Mouse (Mus musculus): ENCODE measurements around the gene Aurkaip1. TPM values are rescaled to one million over a fixed set of nuclear protein-coding genes. Genes with fewer than 3 reads are reported as not detected.
A peak's percentile ranks its signal among the peaks of the same experiment; 100 is the strongest.

Aurkaip1 gene
- polyA plus RNA-seq, 1 experiment from 2014 or later, result 172 TPM

DNA sequence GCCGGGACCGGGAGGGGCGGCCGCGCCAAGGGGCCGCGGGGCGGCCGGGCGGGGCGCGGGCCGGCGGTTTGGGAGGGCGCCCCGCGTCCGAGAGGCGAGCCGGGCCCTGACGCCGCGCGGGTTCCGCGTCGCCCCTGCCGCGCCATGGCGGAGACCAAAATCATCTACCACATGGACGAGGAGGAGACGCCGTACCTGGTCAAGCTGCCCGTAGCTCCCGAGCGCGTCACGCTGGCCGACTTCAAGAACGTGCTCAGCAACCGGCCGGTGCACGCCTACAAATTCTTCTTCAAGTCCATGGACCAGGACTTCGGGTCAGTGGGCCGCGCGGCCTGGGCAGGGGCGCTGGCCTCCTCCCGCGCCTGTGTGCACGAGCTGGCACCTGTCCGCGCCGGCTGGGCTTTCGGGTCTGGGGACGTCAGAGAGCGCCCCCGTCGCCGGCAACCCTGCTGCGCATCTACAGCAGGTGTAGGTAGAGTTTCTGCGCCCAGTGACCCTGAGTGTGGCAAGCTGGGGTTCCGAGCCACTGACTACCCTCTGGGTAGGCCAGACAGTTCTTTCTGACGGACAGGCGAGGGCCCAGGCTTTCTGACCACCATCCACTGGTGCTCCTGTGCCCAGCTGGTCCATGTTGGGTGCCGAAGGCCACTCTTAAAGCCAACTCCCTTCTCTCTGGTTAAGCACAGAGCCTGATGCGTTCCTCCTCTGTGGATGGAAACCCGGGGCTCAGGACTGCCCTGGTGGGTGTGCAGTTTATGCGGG, 16.7 kb downstream of the Aurkaip1 start:
- peaks cover 37% of the 10 kb centered on the region for H3K4me1 ChIP-seq
- peaks cover 10% of the 10 kb centered on the region; the same call in 1 of the 2 replicates for H3K27me3 ChIP-seq (ENCODE audit: low read depth, poor library complexity, severe bottlenecking)
- H3K9me3 ChIP-seq (replicated peaks), result no peaks in the 10 kb centered on the region
- H3K36me3 ChIP-seq, result peaks cover 23% of the 10 kb centered on the region
- H3K27ac ChIP-seq (replicated peaks), result peak overlapping the region; percentile 89
- 1% methylated on average over 69 of the region's 69 CpGs for WGBS
- DNase-seq (ENCODE audit: low spot score), result no peak
- H3K4me3 ChIP-seq, result peak overlapping the region; percentile 94

DNA sequence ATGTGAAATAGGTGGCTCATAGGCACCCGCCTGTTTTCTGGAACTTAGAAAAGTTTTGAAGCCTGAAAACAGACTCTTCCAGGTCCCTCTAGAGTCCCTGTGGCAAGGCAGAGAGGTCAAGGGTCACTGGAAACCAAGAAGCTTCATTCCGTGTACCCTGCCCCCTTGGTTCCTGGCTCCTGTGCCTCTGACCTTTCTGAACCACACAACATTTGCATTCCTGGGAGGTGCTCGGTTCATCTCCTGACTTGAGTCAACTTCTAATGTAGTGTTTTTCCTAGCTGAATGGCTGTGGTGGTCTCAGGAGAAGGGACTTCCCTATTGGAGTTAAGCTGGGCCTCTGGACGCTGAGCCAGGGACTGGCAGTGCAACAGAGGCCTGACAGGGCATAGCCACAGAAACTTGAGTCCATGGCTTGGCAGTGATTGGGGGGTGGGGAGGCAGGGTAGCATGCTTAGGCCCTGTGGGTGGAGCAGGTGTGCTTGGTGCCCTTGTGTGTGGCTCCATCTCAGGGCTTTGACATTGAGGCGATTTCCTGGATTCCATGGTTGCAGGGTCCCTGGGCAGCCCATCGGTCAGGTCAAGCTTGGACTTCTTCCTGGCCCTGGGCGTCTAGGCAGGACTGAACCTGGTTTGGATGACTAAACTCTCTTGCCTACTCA, 17.5 kb downstream of the Aurkaip1 start:
- H3K27me3 ChIP-seq (ENCODE audit: low read depth, poor library complexity, severe bottlenecking), result 0 out of 2 replicates have a peak, but pooled peaks cover 4% of the 10 kb centered on the region
- peak overlapping the region; percentile 94 for H3K4me3 ChIP-seq
- no peak for DNase-seq (ENCODE audit: low spot score)
- H3K9me3 ChIP-seq (replicated peaks), result no peaks in the 10 kb centered on the region
- peak overlapping the region; percentile 89 for H3K27ac ChIP-seq (replicated peaks)
- H3K36me3 ChIP-seq, result peaks cover 23% of the 10 kb centered on the region
- WGBS, result 57% methylated on average over 7 of the region's 7 CpGs
- peaks cover 37% of the 10 kb centered on the region for H3K4me1 ChIP-seq

DNA sequence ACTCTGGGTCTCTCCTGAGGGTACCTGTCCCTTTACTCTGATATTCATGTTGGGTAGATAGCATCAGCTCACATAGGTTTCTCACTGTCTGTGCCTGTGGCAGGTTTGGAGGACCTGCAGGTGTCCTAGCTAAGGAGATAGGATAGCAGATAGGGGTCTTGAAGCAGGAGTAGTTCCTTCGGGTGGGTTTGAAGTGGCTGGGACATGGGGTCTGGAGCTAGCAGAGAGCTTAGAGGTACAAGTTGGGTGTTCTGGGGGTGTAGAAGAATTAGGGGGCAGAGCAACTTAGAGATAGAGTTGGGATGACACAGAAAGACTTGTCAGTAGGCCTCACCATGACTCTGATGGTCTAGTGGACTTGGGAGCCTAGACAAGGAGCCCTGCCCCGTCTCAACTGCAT, 18.3 kb downstream of the Aurkaip1 start:
- no peak for DNase-seq (ENCODE audit: low spot score)
- Histone ChIP-seq H3K9me3 (replicated peaks) (no peaks in the 10 kb centered on the region), H3K4me1 (peaks cover 37% of the 10 kb centered on the region), H3K27ac (replicated peaks) (no peak overlapping the region), H3K36me3 (peaks cover 25% of the 10 kb centered on the region), H3K27me3 (ENCODE audit: low read depth, poor library complexity, severe bottlenecking) (0 out of 2 replicates have a peak, but pooled peaks cover 4% of the 10 kb centered on the region), H3K4me3 (peak overlapping the region; percentile 94; the same call in 1 of the 2 replicates)
- WGBS, result 90% methylated on average over 2 of the region's 2 CpGs

DNA sequence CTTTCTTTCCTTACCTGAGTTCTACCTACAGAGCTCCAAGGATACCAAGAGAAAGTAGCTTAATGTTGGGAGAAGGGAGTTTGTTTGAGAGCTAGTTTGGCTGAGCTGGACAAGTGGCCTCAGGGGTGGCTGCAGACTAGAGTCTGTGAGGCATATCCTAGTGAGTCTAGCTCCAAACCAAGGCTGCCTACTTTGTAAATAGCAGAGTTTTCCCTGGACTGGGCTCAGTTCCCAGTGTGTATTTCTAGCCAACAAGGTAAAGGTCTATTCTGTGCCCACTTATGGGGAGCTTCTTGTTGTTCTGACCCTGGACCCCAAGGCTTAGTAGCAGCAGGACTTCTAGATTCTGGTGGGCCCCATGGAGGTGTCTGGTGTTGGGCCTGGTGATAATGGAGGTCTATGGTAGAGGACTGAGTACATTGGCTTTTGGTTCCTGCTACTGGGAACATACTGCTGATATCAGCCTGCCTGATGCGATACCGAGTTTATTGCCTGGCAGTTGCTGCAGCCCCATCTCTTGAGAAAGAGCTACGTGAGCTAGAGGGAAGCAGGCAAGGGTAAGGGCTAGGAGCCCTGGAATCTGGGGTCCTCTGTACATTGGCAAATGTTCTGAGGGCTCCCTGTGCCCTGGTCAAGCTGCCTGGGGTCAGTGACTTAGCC, 18.9 kb downstream of the Aurkaip1 start:
- Histone ChIP-seq H3K4me3 (peak overlapping the region; percentile 94; the same call in 1 of the 2 replicates), H3K9me3 (replicated peaks) (no peaks in the 10 kb centered on the region), H3K36me3 (peaks cover 31% of the 10 kb centered on the region), H3K4me1 (peaks cover 37% of the 10 kb centered on the region), H3K27me3 (ENCODE audit: low read depth, poor library complexity, severe bottlenecking) (0 out of 2 replicates have a peak, but pooled peaks cover 4% of the 10 kb centered on the region), H3K27ac (replicated peaks) (no peak overlapping the region)
- WGBS, result 90% methylated on average over 3 of the region's 3 CpGs
- DNase-seq (ENCODE audit: low spot score), result no peak

DNA sequence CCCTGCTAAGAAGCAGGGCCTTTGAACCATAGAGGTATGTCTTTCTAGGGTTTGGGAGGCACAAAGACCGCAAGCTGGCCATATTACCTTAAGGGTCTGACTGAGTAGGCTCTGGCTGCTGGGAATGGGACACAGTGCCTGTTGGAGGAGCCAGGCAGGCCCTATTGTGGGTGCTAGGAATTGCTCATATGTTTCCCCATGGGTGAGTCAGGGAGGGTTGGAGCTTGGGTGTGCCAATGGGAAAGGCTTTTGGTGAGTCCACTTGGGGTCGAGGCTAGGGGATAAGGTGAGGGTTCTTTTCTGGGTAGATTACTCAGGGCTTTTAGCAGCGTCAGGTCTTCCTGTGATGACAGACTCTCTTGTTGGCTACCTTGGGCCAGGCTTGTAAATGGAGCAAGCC, 20.3 kb downstream of the Aurkaip1 start:
- peaks cover 45% of the 10 kb centered on the region for H3K36me3 ChIP-seq

DNA sequence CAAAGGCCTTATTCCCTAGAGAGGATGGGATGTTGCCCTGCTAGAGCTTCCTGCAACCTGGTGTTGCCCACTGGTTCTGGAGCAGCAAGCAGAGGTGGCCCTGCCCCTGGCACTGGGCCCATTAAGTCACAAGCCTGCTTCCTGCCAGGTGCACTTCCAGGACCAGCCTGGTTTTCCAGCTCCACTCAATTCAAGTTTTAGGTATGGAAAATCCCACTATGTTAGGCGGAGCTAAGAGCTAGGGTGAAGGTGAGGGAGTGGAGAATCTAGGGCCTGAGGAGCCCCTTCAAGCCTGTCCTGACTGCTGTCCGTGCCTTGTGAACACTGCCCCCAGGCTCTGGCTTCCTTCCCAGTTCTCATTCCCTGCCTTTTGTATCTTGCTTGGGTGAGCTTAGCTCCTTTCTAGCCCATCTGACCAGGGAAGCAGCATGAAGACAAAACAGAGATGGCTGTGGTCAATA, 20.9 kb downstream of the Aurkaip1 start:
- Histone ChIP-seq H3K36me3 (peaks cover 51% of the 10 kb centered on the region), H3K27ac (replicated peaks) (no peak overlapping the region), H3K4me3 (no peak overlapping the region; the same call in 1 of the 2 replicates), H3K27me3 (ENCODE audit: low read depth, poor library complexity, severe bottlenecking) (no peaks in the 10 kb centered on the region), H3K4me1 (peaks cover 28% of the 10 kb centered on the region), H3K9me3 (replicated peaks) (no peaks in the 10 kb centered on the region)
- WGBS, result 87% methylated on average over 2 of the region's 2 CpGs
- DNase-seq (ENCODE audit: low spot score), result no peak

More for the DNA sequence above, 20.3 kb downstream of the Aurkaip1 start:
- no peak overlapping the region for H3K27ac ChIP-seq (replicated peaks)
- H3K9me3 ChIP-seq (replicated peaks), result no peaks in the 10 kb centered on the region
- WGBS, result 90% methylated on average over 3 of the region's 3 CpGs
- no peak overlapping the region for H3K4me3 ChIP-seq
- DNase-seq (ENCODE audit: low spot score), result no peak
- 0 out of 2 replicates have a peak, but pooled peaks cover 2% of the 10 kb centered on the region for H3K27me3 ChIP-seq (ENCODE audit: low read depth, poor library complexity, severe bottlenecking)
- peaks cover 34% of the 10 kb centered on the region for H3K4me1 ChIP-seq

DNA sequence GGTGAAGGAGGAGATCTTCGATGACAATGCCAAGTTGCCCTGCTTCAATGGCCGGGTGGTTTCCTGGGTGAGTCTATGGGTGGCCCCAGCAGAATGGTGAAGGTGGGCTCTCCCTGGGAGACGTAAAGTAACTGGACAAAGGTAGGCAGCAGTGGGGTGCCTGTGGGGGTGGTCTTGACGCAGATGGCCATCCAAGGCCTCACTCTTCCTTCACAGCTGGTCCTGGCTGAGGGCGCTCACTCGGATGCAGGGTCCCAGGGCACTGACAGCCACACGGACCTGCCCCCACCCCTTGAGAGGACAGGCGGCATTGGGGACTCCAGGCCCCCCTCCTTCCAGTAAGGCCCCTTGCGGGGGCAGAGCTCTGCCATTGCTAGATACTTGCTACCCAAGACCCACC, 22.3 kb downstream of the Aurkaip1 start:
- Histone ChIP-seq H3K4me1 (peaks cover 19% of the 10 kb centered on the region), H3K27ac (replicated peaks) (no peak overlapping the region), H3K9me3 (replicated peaks) (no peaks in the 10 kb centered on the region), H3K27me3 (ENCODE audit: low read depth, poor library complexity, severe bottlenecking) (no peaks in the 10 kb centered on the region), H3K36me3 (peaks cover 66% of the 10 kb centered on the region), H3K4me3 (no peak overlapping the region)
- 92% methylated on average over 9 of the region's 9 CpGs for WGBS
- DNase-seq (ENCODE audit: low spot score), result no peak

DNA sequence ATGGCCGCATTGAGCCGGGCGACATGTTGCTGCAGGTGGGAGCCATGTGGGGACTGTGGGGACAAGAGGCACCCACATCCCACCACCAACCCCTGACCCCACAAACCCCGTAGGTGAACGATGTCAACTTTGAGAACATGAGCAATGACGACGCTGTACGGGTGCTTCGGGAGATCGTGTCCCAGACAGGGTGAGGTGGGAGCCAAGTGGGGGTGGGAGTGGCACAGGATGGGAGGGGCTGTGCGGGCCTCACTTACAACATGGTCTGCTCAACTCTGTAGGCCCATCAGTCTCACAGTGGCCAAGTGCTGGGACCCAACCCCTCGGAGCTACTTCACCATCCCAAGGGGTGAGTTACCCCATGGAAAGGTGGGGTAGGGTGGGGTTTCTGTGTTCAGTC, 23.9 kb downstream of the Aurkaip1 start:
- no peaks in the 10 kb centered on the region for H3K27me3 ChIP-seq (ENCODE audit: low read depth, poor library complexity, severe bottlenecking)
- no peak overlapping the region for H3K4me3 ChIP-seq
- WGBS, result 93% methylated on average over 12 of the region's 12 CpGs
- H3K4me1 ChIP-seq, result peaks cover 11% of the 10 kb centered on the region
- peaks cover 81% of the 10 kb centered on the region for H3K36me3 ChIP-seq
- no peaks in the 10 kb centered on the region for H3K9me3 ChIP-seq (replicated peaks)
- no peak overlapping the region for H3K27ac ChIP-seq (replicated peaks)
- DNase-seq (ENCODE audit: low spot score), result no peak

DNA sequence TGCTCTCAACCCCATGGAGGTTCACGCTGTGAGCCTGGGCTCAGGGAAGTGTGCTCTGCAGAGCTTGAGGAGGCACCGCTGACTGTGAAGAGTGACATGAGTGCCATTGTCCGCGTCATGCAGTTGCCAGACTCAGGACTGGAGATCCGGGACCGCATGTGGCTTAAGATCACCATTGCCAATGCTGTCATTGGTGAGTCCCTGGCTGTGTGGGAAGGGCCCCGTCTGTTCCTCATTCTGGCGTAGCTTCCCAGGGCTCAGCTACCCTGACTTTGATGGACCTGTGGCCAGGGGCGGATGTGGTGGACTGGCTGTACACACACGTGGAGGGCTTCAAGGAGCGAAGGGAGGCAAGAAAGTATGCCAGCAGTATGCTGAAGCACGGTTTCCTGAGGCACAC, 25.0 kb downstream of the Aurkaip1 start:
- peaks cover 92% of the 10 kb centered on the region for H3K36me3 ChIP-seq
- no peak overlapping the region for H3K27ac ChIP-seq (replicated peaks)
- H3K9me3 ChIP-seq (replicated peaks), result no peaks in the 10 kb centered on the region
- peaks cover 8% of the 10 kb centered on the region; the same call in 1 of the 2 replicates for H3K4me1 ChIP-seq
- no peaks in the 10 kb centered on the region for H3K27me3 ChIP-seq (ENCODE audit: low read depth, poor library complexity, severe bottlenecking)
- no peak for DNase-seq (ENCODE audit: low spot score)
- WGBS, result 95% methylated on average over 12 of the region's 12 CpGs
- no peak overlapping the region for H3K4me3 ChIP-seq

DNA sequence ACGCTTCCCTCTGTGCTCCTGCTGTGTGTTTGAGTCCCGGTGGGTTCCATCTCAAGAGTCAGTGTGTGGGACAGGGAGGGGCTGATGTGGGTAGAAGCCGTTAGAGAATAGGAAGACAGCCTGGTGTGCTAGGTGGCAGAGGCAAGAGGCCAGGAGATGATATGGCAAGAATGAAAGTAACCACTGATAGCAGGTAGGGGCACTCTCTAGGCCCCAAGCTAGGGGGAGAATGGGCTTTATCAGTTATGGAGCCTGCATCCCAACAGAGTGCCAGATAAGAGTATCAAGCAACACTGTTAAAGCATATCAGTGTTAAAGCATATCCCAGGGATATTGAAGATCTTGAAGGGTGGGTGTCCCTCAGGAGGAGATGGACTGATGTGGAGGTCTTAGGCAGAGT, 25.8 kb downstream of the Aurkaip1 start:
- H3K27me3 ChIP-seq (ENCODE audit: low read depth, poor library complexity, severe bottlenecking), result no peaks in the 10 kb centered on the region
- 87% methylated on average over 3 of the region's 3 CpGs for WGBS
- H3K9me3 ChIP-seq (replicated peaks), result no peaks in the 10 kb centered on the region
- peaks cover 98% of the 10 kb centered on the region for H3K36me3 ChIP-seq
- DNase-seq (ENCODE audit: low spot score), result no peak
- H3K27ac ChIP-seq (replicated peaks), result no peak overlapping the region
- no peak overlapping the region; the same call in 1 of the 2 replicates for H3K4me3 ChIP-seq
- H3K4me1 ChIP-seq, result peaks cover 8% of the 10 kb centered on the region; the same call in 1 of the 2 replicates

DNA sequence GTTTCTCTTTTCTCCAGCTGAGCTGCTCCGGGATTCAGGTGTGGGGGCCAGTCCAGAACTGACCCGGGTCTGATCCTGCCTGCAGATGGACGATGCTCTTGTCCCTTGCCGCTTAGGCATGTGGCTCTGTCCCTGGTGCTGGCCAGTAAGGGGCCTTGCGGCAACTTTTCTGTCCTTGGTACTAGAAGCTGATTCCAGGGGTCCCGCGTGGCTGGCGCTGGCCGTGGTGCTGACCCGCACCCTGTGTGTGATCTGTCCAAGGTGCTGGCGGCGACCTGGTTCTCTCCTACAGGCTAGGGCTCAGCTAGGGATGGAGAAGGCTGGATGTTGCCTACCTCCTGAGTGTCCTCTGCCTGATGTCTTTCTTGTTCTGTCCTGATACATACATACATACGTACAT, 28.2 kb downstream of the Aurkaip1 start:
- H3K4me1 ChIP-seq, result peaks cover 8% of the 10 kb centered on the region; the same call in 1 of the 2 replicates
- DNase-seq (ENCODE audit: low spot score), result peak; percentile 68
- H3K27me3 ChIP-seq (ENCODE audit: low read depth, poor library complexity, severe bottlenecking), result no peaks in the 10 kb centered on the region
- H3K36me3 ChIP-seq, result peaks cover 83% of the 10 kb centered on the region
- H3K27ac ChIP-seq (replicated peaks), result no peak overlapping the region
- H3K4me3 ChIP-seq, result no peak overlapping the region
- WGBS, result 26% methylated on average over 13 of the region's 13 CpGs
- no peaks in the 10 kb centered on the region for H3K9me3 ChIP-seq (replicated peaks)

DNA sequence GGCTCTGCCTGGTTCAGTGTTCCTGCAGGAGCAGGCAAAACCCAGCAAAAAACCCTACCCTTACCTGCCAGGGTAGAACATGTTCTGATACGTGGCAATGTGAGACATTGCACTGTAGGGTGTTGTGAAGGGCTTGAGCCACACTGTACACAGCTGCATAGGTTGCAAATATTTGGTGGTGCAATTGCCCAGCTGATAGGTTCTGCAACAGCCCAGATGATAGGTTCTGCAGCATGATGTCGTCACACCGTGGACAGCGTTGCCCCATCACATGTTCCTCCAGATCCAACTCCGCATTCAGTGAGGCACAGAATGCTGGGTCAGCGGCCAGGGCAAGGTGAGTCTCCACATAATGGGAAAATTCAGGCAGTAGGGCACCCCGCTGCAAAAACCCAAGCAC, 30.7 kb downstream of the Aurkaip1 start:
- no peaks in the 10 kb centered on the region for H3K27me3 ChIP-seq (ENCODE audit: low read depth, poor library complexity, severe bottlenecking)
- no peak overlapping the region for H3K27ac ChIP-seq (replicated peaks)
- peaks cover 8% of the 10 kb centered on the region; the same call in 1 of the 2 replicates for H3K4me1 ChIP-seq
- no peak overlapping the region for H3K4me3 ChIP-seq
- 95% methylated on average over 7 of the region's 7 CpGs for WGBS
- H3K36me3 ChIP-seq, result peaks cover 81% of the 10 kb centered on the region
- no peaks in the 10 kb centered on the region for H3K9me3 ChIP-seq (replicated peaks)
- no peak for DNase-seq (ENCODE audit: low spot score)
